Mouse (Mus musculus) liver, embryonic 16.5 days (tissue): ENCODE measurements around the gene Anks1. TPM values are rescaled to one million over a fixed set of nuclear protein-coding genes. Genes with fewer than 3 reads are reported as not detected.

Experiments used
- ATAC-seq: fragments of 200-750 bp; cut with Nextera tagmentation; 2 replicates; pipeline ENCODE4 v1.8.0; 2017; ENCODE audit warnings: low read depth, mild to moderate bottlenecking, moderate number of reproducible peaks, moderate library complexity
- H3K27ac ChIP-seq: fragments of 300-500 bp; sonication (generic); 2 replicates; pipeline ENCODE4 v1.5.1; 2014; ENCODE audit warnings: mild to moderate bottlenecking, low read length
- H3K27me3 ChIP-seq: fragments of 300-500 bp; sonication (generic); 2 replicates; pipeline ENCODE4 v1.6.1; 2014; ENCODE audit warnings: low read depth, low read length, mixed read lengths; ENCODE audit not compliant: control insufficient read depth, insufficient read depth
- H3K36me3 ChIP-seq: fragments of 300-500 bp; sonication (generic); 2 replicates; pipeline ENCODE4 v1.6.1; 2014; ENCODE audit warnings: mild to moderate bottlenecking; ENCODE audit not compliant: control insufficient read depth, insufficient read depth
- H3K4me1 ChIP-seq: fragments of 300-500 bp; sonication (generic); 2 replicates; pipeline ENCODE4 v1.6.1; 2014; ENCODE audit warnings: low read depth, low read length, mixed read lengths; ENCODE audit not compliant: control insufficient read depth
- H3K4me2 ChIP-seq: fragments of 300-500 bp; sonication (generic); 2 replicates; pipeline ENCODE4 v1.6.1; 2014; ENCODE audit warnings: low read depth, low read length, mixed read lengths
- H3K4me3 ChIP-seq: fragments of 300-500 bp; sonication (generic); 2 replicates; pipeline ENCODE4 v1.5.1; 2014; ENCODE audit warnings: low read depth, mild to moderate bottlenecking, low read length
- H3K9ac ChIP-seq: fragments of 300-500 bp; sonication (generic); 2 replicates; pipeline ENCODE4 v1.6.1; 2014; ENCODE audit warnings: low read depth, low read length
- H3K9me3 ChIP-seq: fragments of 300-500 bp; sonication (generic); replicated peaks from 2 replicates; pipeline ENCODE4 v1.6.1; 2016; ENCODE audit warnings: low read length; ENCODE audit not compliant: control insufficient read depth
- WGBS: fragments of 180-500 bp; shearing (Covaris S2); extraction: QIAGEN DNeasy Blood & Tissue Kit; methylation state at CpG from one replicate; pipeline ENCODE4 v1.1.7; 2014; ENCODE audit not compliant: insufficient replicate concordance; 5-methylcytosine and 5-hydroxymethylcytosine counted together
- polyA plus RNA-seq: library from polyadenylated mRNA; unstranded; fragments of >200 nt; fragmentation: Nextera tagmentation; extraction: Ambion mirVana; gene quantifications from 2 replicates; pipeline ENCODE4 v1.2.1, GENCODE M21; 2015

The Anks1 gene
- polyA plus RNA-seq, 1 experiment from 2014 or later, result 4.4 TPM

DNA sequence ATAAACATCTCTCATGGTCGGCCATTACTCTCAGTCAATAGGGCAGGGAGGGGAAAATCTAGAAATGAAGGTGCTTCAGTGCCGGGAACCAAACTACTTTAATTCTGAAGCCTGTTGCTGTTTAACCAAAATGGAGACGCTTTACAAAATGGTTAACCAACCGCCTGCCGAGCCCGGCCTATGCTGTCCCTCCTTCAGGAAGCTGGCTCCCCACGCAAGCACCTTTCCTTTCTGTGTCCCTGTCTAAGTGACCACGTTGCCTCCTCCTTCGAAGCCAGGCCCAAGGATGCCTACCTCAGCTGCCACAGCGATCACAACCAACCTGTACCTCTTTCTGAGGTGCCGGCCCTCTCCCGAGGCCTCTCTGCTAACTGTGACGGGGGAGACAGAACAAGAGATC is 188.2 kb downstream of the Anks1 start:
- Histone ChIP-seq H3K27me3 (no peaks in the 10 kb centered on the region), H3K9me3 (no peaks in the 10 kb centered on the region; the same call in 1 of the 2 replicates), H3K4me2 (no peak overlapping the region), H3K9ac (no peak overlapping the region), H3K4me1 (no peaks in the 10 kb centered on the region), H3K4me3 (no peak overlapping the region), H3K27ac (no peak overlapping the region), H3K36me3 (no peaks in the 10 kb centered on the region)
- WGBS, result 71% methylated on average over 13 of the region's 13 CpGs
- no peak for ATAC-seq

DNA sequence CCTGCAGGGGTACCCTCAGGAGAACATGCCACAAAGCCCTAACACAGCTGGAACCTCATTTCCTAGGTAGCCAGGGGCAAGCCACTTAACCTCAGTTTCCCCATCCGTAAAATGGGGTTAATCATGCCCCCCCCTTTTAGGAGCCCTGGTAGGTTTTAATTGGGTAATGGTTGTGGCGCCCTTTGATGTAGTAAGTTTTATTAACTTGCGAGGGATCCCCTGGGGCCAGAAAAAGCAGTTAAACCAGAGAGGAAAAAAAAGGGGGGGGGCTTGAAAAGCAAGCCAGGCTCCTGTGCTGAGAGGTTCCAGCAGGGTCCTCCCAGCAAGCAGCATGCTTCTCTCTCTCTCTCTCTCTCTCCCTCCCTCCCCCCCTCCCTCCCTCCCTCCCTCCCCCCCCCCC is 190.0 kb downstream of the Anks1 start:
- ATAC-seq, result no peak
- WGBS, result 63% methylated on average over 3 of the region's 3 CpGs
- Histone ChIP-seq H3K4me1 (no peaks in the 10 kb centered on the region), H3K27me3 (no peaks in the 10 kb centered on the region), H3K9me3 (no peaks in the 10 kb centered on the region), H3K36me3 (no peaks in the 10 kb centered on the region), H3K4me2 (no peak overlapping the region), H3K27ac (no peak overlapping the region), H3K9ac (no peak overlapping the region), H3K4me3 (no peak overlapping the region)

DNA sequence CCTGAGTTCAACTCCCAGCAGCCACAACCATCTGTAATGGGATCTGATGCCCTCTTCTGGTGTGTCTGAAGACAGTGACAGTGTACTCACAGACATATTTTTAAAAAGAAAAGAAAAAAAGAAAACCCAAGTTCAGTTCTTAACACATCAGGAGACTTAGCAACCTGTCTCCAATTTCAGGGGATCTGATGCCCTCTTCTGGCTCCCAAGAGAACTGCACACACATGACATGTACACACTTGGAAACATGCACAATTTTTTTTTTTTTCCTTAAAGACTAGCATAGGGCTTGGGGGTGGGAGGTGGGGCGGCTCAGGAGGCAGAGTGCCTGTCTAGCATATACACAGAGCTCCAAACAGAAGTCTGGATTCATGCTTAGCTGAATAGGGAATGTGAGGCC is 191.6 kb downstream of the Anks1 start:
- Histone ChIP-seq H3K27me3 (no peaks in the 10 kb centered on the region), H3K27ac (no peak overlapping the region), H3K9me3 (no peaks in the 10 kb centered on the region), H3K9ac (no peak overlapping the region), H3K4me1 (no peaks in the 10 kb centered on the region), H3K36me3 (no peaks in the 10 kb centered on the region), H3K4me2 (no peak overlapping the region), H3K4me3 (no peak overlapping the region)
- WGBS, result 45% methylated on average over 1 of the region's 1 CpGs
- no peak for ATAC-seq

DNA sequence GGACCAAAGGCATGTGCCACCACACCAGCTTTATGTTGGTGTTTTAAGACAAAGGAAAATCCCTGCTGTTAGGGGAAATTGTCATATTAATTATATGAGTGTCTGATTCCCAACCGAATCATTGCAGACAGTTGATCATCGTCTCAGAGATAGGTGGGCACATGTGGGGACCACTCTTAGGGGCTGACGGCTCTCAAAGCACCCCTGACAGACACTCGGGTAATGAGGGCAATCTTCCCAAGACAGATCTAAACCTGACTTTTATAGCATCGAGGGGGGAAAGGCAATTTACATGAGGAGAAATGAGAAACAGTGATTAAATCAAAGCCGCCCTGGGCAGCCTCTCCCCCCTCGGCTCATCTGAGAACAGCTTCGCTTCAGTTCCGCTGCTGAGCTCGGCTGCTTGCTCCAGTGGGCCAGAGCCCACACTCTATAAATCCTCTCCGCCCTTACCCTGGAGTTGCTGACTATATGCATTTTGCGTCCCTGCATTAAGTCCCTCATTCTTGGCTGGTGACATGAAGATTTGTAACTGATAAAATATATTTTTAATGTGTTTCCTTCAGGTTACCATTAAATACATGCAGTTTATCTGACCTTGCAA is 192.3 kb downstream of the Anks1 start:
- WGBS, result 48% methylated on average over 12 of the region's 12 CpGs

DNA sequence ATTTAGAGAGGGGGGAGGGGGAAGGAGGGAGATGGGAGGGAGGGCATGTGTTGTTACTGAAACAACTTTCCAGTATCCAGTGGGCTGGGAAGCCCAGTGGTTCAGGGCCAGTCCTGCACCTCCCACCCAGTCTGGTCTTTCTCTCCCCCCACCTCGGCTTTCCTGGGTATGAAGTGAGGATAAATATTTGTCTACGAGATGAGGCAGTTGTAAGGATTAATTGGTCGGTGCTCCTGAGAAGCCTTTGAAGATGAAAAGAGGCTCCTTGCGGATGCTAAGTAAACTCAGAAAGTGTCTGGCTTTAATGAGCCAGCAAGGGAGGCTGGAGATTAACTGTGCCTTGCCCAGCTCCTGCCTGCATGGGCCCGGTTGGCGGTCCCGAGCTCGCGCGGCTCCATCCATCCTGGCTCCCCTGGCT is 192.8 kb downstream of the Anks1 start:
- no peaks in the 10 kb centered on the region for H3K4me1 ChIP-seq
- WGBS, result 45% methylated on average over 10 of the region's 10 CpGs

More for the DNA sequence above, 192.3 kb downstream of the Anks1 start:
- no peaks in the 10 kb centered on the region for H3K27me3 ChIP-seq
- no peak overlapping the region for H3K4me3 ChIP-seq
- no peak overlapping the region for H3K4me2 ChIP-seq
- ATAC-seq, result no peak
- H3K9me3 ChIP-seq, result no peaks in the 10 kb centered on the region
- H3K9ac ChIP-seq, result no peak overlapping the region
- H3K36me3 ChIP-seq, result no peaks in the 10 kb centered on the region
- no peak overlapping the region for H3K27ac ChIP-seq
- H3K4me1 ChIP-seq, result no peaks in the 10 kb centered on the region

DNA sequence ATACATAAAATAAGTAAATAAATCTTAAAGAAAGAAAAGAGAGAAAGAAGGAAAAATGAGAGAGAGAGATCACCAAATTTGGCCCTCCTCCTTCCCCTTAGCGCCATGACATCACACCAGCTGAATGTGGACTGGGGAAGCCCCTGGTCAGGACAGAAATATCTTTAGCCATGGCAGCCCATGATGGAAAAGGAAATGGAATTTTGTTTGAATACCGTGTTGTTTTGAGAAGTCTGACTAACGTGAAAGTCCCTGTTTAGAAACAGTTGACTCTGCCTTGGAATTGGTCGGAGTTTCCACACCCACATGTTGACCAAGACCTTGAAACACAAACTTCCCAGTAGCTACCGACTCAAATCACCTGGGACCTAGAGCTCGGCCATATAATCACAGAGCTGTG is 195.3 kb downstream of the Anks1 start:
- H3K27me3 ChIP-seq, result no peaks in the 10 kb centered on the region
- no peak for ATAC-seq

More for the DNA sequence above, 192.8 kb downstream of the Anks1 start:
- ATAC-seq, result no peak
- Histone ChIP-seq H3K9me3 (no peaks in the 10 kb centered on the region), H3K27me3 (no peaks in the 10 kb centered on the region), H3K36me3 (no peaks in the 10 kb centered on the region), H3K9ac (no peak overlapping the region), H3K4me3 (no peak overlapping the region), H3K4me2 (no peak overlapping the region), H3K27ac (no peak overlapping the region)

DNA sequence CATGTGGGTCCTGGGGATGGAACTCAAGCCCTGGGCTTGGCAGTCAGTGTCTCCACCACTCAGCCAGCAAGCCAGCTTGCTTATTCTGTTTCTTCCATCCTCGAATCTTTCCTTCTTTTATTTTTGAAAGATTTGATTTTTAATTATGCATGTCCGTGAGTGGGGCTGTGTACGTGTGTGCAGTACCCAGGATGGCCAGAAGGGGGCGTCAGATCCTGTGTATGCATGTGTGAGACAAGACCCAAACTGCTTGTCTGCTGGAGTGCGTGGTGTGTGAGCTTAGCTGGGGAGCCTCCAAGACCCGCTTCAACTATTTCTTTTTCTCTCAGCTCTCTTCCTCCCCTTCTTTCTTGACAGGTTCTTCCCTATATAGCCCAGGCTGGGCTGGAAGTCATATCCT is 197.2 kb downstream of the Anks1 start:
- ATAC-seq, result no peak
- Histone ChIP-seq H3K36me3 (no peaks in the 10 kb centered on the region), H3K9ac (no peak overlapping the region), H3K9me3 (no peaks in the 10 kb centered on the region), H3K4me3 (no peak overlapping the region), H3K27ac (no peak overlapping the region), H3K27me3 (no peaks in the 10 kb centered on the region), H3K4me1 (no peaks in the 10 kb centered on the region), H3K4me2 (no peak overlapping the region)
- 59% methylated on average over 6 of the region's 6 CpGs for WGBS

More for the DNA sequence above, 195.3 kb downstream of the Anks1 start:
- H3K4me2 ChIP-seq, result no peak overlapping the region
- WGBS, result 61% methylated on average over 6 of the region's 6 CpGs
- H3K4me3 ChIP-seq, result no peak overlapping the region
- H3K27ac ChIP-seq, result no peak overlapping the region
- no peaks in the 10 kb centered on the region for H3K36me3 ChIP-seq
- H3K4me1 ChIP-seq, result no peaks in the 10 kb centered on the region
- no peak overlapping the region for H3K9ac ChIP-seq
- no peaks in the 10 kb centered on the region for H3K9me3 ChIP-seq

DNA sequence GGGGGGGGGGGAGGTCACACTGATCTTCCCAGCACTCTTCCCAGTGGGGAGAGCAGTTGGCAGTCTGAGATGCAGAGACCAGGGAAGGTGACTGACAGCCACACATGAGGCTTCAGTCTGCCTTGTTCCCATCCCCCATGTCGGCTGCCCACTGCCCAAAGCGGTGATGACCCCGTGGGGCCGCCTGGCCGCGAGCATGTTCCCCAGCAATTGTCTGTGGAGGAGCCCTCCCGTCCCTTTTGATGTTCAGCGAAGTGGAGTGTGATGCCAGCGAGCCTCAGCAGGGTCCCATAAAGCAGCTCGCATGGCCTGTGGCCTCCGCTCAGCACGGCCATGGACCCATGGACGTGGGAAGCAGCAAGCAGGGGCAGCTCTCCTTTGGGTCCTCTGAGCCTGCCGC is 198.2 kb downstream of the Anks1 start:
- whole genome bisulfite sequencing, result 28% methylated on average over 14 of the region's 14 CpGs
- H3K27ac ChIP-seq, result no peak overlapping the region
- no peaks in the 10 kb centered on the region for H3K9me3 ChIP-seq
- no peak overlapping the region for H3K4me2 ChIP-seq
- H3K9ac ChIP-seq, result no peak overlapping the region
- H3K4me1 ChIP-seq, result no peaks in the 10 kb centered on the region
- no peaks in the 10 kb centered on the region for H3K36me3 ChIP-seq
- no peak for ATAC-seq
- no peak overlapping the region for H3K4me3 ChIP-seq
- no peaks in the 10 kb centered on the region for H3K27me3 ChIP-seq

DNA sequence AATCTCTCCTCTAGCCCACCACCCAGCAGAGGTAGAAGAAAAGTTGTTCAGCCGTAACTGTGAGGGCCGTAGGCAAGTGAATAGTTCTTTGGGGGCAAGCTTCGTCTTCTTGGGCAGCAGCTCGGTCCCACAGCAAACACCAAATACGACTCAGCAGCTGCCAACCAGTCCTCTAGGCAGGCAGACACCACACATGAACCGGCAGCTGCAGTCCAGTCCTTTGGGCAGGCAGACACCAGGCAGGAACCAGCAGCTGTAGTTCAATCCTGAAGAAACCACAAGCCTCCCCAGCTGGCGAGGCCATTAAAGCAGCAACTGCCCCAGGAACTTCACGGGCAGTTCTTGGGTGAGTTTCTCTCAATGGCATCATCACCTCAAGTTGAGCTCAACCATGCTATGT is 203.2 kb downstream of the Anks1 start:
- no peak overlapping the region for H3K27ac ChIP-seq
- H3K9ac ChIP-seq, result no peak overlapping the region
- ATAC-seq, result no peak
- no peak overlapping the region for H3K4me3 ChIP-seq
- H3K4me2 ChIP-seq, result no peak overlapping the region
- no peaks in the 10 kb centered on the region for H3K36me3 ChIP-seq
- no peaks in the 10 kb centered on the region for H3K9me3 ChIP-seq
- WGBS, result 67% methylated on average over 8 of the region's 8 CpGs
- H3K27me3 ChIP-seq, result no peaks in the 10 kb centered on the region
- H3K4me1 ChIP-seq, result no peaks in the 10 kb centered on the region
